Mouse (Mus musculus): Measurements from ENCODE around the gene Akap9. TPM values are rescaled to one million over a fixed set of nuclear protein-coding genes. Genes with fewer than 3 reads are reported as not detected.

The Akap9 gene
- polyA plus RNA-seq, 1 experiment: 13.9 TPM

DNA sequence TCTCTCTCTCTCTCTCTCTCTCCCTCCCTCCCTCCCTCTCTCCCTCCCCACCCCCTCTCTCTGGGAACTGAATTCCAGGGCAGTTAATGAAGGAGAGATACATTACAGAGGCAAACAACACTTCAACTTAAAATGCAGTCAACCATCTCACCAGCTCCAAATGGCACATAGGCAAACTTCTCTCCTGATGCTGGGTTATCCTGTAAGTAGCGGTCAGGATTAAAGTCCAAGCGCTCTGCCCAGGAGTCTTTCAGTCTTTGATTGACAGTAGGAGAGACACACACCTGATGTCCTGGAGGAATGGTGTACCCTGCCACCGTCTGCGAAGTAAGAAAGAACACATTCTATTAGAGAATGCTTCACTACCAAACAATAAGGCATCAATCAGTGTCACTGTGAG, 158.5 kb downstream of the Akap9 start:
- no peak overlapping the region for H3K4me3 ChIP-seq (ENCODE audit: control insufficient read depth, insufficient read depth, low read length)
- TF ChIP-seq POLR2A (IDR thresholded peaks at IDR 0.05; ENCODE audit: control insufficient read depth, extremely low read depth, insufficient read depth, low read length, poor library complexity): no peak
- no peak for TF ChIP-seq CTCF (IDR thresholded peaks at IDR 0.05; ENCODE audit: borderline replicate concordance, control insufficient read depth, extremely low read depth, insufficient read depth, low read length, poor library complexity)
- peaks cover 25% of the 10 kb centered on the region for H3K36me3 ChIP-seq (ENCODE audit: control insufficient read depth, insufficient read depth, low read length)
- 96% methylated on average over 4 of the region's 4 CpGs for WGBS
- H3K4me1 ChIP-seq (replicated peaks; ENCODE audit: control insufficient read depth, insufficient read depth, low read length): no peaks in the 10 kb centered on the region
- H3K27ac ChIP-seq (ENCODE audit: control insufficient read depth, insufficient read depth, low read length): no peak overlapping the region
- DNase-seq: no peak
- H3K27me3 ChIP-seq (ENCODE audit: control insufficient read depth, insufficient read depth, low read length): no peaks in the 10 kb centered on the region

DNA sequence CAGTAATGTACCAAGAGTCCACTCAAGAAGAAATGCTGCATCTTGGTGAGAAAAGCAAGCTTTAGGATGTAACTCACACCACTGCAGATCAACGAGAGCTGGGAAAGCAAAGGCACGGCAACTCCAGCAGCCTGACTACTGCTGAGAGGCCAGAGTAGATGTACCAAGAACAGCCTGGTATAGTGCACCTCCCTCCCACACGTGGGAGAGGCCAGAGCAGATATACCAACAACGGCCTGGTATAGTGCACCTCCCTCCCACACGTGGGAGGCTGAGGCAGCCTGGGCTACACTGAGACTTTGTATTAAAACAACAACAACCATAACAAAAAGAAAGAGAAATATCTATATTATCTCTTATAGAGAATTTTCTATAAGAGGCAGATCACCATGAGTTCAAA, 160.3 kb downstream of the Akap9 start:
- peaks cover 21% of the 10 kb centered on the region for H3K36me3 ChIP-seq (ENCODE audit: control insufficient read depth, insufficient read depth, low read length)
- H3K27me3 ChIP-seq (ENCODE audit: control insufficient read depth, insufficient read depth, low read length): no peaks in the 10 kb centered on the region
- WGBS: 97% methylated on average over 5 of the region's 5 CpGs
- H3K4me1 ChIP-seq (replicated peaks; ENCODE audit: control insufficient read depth, insufficient read depth, low read length): no peaks in the 10 kb centered on the region
- no peak overlapping the region for H3K27ac ChIP-seq (ENCODE audit: control insufficient read depth, insufficient read depth, low read length)
- H3K4me3 ChIP-seq (ENCODE audit: control insufficient read depth, insufficient read depth, low read length): no peak overlapping the region
- TF ChIP-seq CTCF (IDR thresholded peaks at IDR 0.05; ENCODE audit: borderline replicate concordance, control insufficient read depth, extremely low read depth, insufficient read depth, low read length, poor library complexity): no peak
- no peak for TF ChIP-seq POLR2A (IDR thresholded peaks at IDR 0.05; ENCODE audit: control insufficient read depth, extremely low read depth, insufficient read depth, low read length, poor library complexity)
- no peak for DNase-seq

DNA sequence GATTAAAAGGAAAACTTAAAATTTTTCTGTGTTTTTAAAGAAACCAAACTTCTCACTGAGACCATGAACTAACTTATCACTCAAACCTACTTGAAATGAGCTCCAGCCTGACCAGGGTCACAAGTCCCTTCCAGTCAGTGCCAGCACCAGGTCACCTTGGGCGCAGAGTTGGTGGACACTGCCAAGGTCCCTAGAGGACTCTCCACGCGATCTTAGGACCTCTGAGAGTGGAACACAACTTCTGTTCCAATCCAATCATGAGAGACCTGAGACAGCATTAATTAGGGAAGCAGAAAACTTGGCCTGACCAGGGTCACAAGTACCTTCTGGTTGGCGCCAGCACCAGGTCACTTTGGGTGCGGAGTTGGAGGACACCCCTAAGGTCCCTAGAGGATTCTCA, 166.6 kb downstream of the Akap9 start:
- Histone ChIP-seq H3K27ac (ENCODE audit: control insufficient read depth, insufficient read depth, low read length) (no peak overlapping the region), H3K27me3 (ENCODE audit: control insufficient read depth, insufficient read depth, low read length) (no peaks in the 10 kb centered on the region), H3K4me3 (ENCODE audit: control insufficient read depth, insufficient read depth, low read length) (no peak overlapping the region), H3K4me1 (replicated peaks; ENCODE audit: control insufficient read depth, insufficient read depth, low read length) (no peaks in the 10 kb centered on the region), H3K36me3 (ENCODE audit: control insufficient read depth, insufficient read depth, low read length) (peaks cover 17% of the 10 kb centered on the region)
- TF ChIP-seq CTCF (IDR thresholded peaks at IDR 0.05; ENCODE audit: borderline replicate concordance, control insufficient read depth, extremely low read depth, insufficient read depth, low read length, poor library complexity) (no peak), POLR2A (IDR thresholded peaks at IDR 0.05; ENCODE audit: control insufficient read depth, extremely low read depth, insufficient read depth, low read length, poor library complexity) (no peak)
- 97% methylated on average over 5 of the region's 5 CpGs for WGBS
- DNase-seq: no peak

DNA sequence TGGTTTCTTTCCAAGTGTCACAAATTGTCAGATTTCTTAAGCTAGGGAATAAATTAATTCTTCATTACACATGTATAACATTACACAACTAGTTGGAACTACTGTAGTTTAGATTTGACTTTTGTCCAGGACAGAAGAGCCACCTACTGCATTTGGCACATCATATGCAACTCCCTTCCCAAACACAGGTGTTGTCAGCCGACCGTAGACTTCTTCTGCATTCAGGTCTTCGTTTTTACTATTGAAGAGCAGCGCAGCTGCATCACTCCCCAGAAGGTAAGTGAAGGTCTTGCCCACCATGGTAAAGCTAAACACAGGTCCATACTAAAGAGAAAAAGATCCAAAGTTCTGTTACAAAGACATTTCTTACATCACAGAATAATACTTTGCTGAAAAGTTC, 173.2 kb downstream of the Akap9 start:
- no peak overlapping the region for H3K4me3 ChIP-seq (ENCODE audit: control insufficient read depth, insufficient read depth, low read length)
- WGBS: 95% methylated on average over 4 of the region's 4 CpGs
- DNase-seq: no peak
- H3K27ac ChIP-seq (ENCODE audit: control insufficient read depth, insufficient read depth, low read length): no peak overlapping the region
- no peak for TF ChIP-seq CTCF (IDR thresholded peaks at IDR 0.05; ENCODE audit: borderline replicate concordance, control insufficient read depth, extremely low read depth, insufficient read depth, low read length, poor library complexity)
- no peak for TF ChIP-seq POLR2A (IDR thresholded peaks at IDR 0.05; ENCODE audit: control insufficient read depth, extremely low read depth, insufficient read depth, low read length, poor library complexity)
- peaks cover 4% of the 10 kb centered on the region for H3K4me1 ChIP-seq (replicated peaks; ENCODE audit: control insufficient read depth, insufficient read depth, low read length)
- no peaks in the 10 kb centered on the region for H3K27me3 ChIP-seq (ENCODE audit: control insufficient read depth, insufficient read depth, low read length)
- peaks cover 5% of the 10 kb centered on the region; the same call in 1 of the 2 replicates for H3K36me3 ChIP-seq (ENCODE audit: control insufficient read depth, insufficient read depth, low read length)

DNA sequence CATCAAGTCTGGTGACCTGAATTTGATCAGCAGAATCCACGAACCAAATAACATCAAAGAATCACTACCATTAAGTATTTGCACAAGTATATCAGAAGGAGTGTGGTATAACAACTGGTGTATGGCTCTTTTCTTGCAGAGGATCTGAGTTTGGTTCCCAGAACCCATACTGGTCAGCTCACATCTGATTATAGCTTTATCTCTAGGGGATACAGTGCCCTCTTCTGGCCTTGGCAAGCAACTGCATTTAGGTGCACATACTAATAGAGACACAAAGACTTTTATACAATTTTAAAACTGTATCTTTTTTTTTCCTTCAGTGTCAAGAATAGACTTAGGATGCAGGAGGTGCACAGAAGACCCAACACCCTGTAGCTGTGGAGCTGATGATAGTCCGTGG, 173.9 kb downstream of the Akap9 start:
- H3K4me3 ChIP-seq (ENCODE audit: control insufficient read depth, insufficient read depth, low read length): no peak overlapping the region
- H3K4me1 ChIP-seq (replicated peaks; ENCODE audit: control insufficient read depth, insufficient read depth, low read length): peaks cover 4% of the 10 kb centered on the region
- 98% methylated on average over 2 of the region's 2 CpGs for WGBS
- H3K27me3 ChIP-seq (ENCODE audit: control insufficient read depth, insufficient read depth, low read length): no peaks in the 10 kb centered on the region
- peaks cover 5% of the 10 kb centered on the region; the same call in 1 of the 2 replicates for H3K36me3 ChIP-seq (ENCODE audit: control insufficient read depth, insufficient read depth, low read length)
- TF ChIP-seq POLR2A (IDR thresholded peaks at IDR 0.05; ENCODE audit: control insufficient read depth, extremely low read depth, insufficient read depth, low read length, poor library complexity): no peak
- TF ChIP-seq CTCF (IDR thresholded peaks at IDR 0.05; ENCODE audit: borderline replicate concordance, control insufficient read depth, extremely low read depth, insufficient read depth, low read length, poor library complexity): no peak
- no peak overlapping the region for H3K27ac ChIP-seq (ENCODE audit: control insufficient read depth, insufficient read depth, low read length)
- no peak for DNase-seq

DNA sequence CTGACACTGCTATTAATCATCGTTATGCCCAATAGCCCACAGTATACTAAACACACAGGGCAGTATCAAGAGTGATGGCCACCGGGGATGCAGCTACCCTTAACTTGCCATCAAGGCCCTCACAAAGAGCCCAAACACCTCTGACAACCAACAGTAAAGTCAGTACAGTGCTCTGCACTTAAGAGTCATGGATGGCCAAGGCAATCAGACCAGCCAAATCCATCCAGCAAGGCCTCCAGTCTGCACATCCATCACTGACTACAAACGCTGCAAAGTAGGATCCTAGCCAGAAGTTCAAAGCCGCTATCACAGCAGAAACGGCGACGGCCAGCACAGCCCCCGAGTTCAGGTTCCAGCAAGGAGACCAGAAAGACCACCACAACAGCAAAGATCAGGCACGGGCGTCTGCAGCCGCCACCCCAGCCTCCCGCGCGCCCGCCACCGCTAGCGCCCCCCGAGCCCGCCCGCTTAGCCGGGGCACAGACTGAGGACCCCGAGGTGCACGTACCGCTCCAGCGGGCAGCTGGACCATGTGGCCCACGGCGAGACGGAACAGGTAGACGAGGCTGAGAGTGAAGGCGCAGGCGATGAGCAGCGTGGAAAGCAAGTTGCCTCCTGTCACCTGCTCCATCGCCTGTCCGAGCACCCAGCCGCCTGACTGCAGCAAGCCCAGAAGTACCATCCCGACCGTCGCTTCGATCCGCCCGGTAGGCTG, 175.9 kb downstream of the Akap9 start:
- TF ChIP-seq POLR2A (IDR thresholded peaks at IDR 0.05; ENCODE audit: control insufficient read depth, extremely low read depth, insufficient read depth, low read length, poor library complexity) (no peak), CTCF (IDR thresholded peaks at IDR 0.05; ENCODE audit: borderline replicate concordance, control insufficient read depth, extremely low read depth, insufficient read depth, low read length, poor library complexity) (no peak)
- WGBS: 2% methylated on average over 41 of the region's 41 CpGs
- no peak for DNase-seq
- peaks cover 4% of the 10 kb centered on the region for H3K4me1 ChIP-seq (replicated peaks; ENCODE audit: control insufficient read depth, insufficient read depth, low read length)
- H3K27ac ChIP-seq (ENCODE audit: control insufficient read depth, insufficient read depth, low read length): no peak overlapping the region
- peaks cover 4% of the 10 kb centered on the region; the same call in 1 of the 2 replicates for H3K36me3 ChIP-seq (ENCODE audit: control insufficient read depth, insufficient read depth, low read length)
- H3K27me3 ChIP-seq (ENCODE audit: control insufficient read depth, insufficient read depth, low read length): no peaks in the 10 kb centered on the region
- peak overlapping the region; percentile 72 for H3K4me3 ChIP-seq (ENCODE audit: control insufficient read depth, insufficient read depth, low read length)
